Comparison of ENCODE assay signal across 9 mouse cellular contexts in the genomic region with DNA sequence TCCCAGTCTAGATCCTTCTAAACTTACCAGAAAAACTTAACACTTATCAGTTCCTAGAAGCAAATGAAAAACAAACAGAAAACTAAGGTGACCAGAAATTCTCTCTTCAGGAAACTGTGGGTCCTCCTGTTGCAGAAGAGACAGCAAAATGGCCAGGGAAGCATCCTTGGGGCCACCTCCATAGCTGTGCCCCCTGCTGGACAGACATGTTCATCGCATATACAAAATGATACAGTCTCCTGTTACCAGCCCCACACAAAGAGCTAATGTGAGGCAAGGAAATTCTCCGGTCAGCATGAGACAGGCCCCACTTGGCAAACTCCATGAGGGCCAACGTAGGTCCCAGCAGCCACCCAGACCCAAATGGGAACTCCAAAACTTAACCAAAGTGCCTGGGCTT.
DNase-seq lines count a peak whose midpoint lies in the region; ATAC-seq and TF ChIP-seq lines count a peak whose summit lies in the region.
"Had no signal": no experiment of that assay in that cellular context is flagged by ENCODE, and none has a peak within 500 bp of the region (broad histone marks: within the 10 kb centered on the region; RNA-seq: fewer than 3 reads in every experiment).

No protein-coding gene starts in this region.

- no peaks in the 10 kb centered on the region for H3K4me1 ChIP-seq in forebrain, postnatal 0 days (ENCODE audit: insufficient read depth)
- no peaks in the 10 kb centered on the region for H3K4me1 ChIP-seq in forebrain, embryonic 15.5 days
- H3K4me1 ChIP-seq in midbrain, embryonic 14.5 days (ENCODE audit: control insufficient read depth, insufficient read depth, low read length): no peaks in the 10 kb centered on the region
- no peaks in the 10 kb centered on the region for H3K4me1 ChIP-seq in midbrain, embryonic 13.5 days (replicated peaks)

- no peak overlapping the region for H3K4me3 ChIP-seq in forebrain, postnatal 0 days (ENCODE audit: low read depth, low read length)
- no peak overlapping the region for H3K4me3 ChIP-seq in forebrain, embryonic 15.5 days
- H3K4me3 ChIP-seq in midbrain, embryonic 14.5 days (replicated peaks; ENCODE audit: low read depth, low read length): no peak overlapping the region
- no peak overlapping the region for H3K4me3 ChIP-seq in midbrain, embryonic 13.5 days (replicated peaks)

- H3K9ac ChIP-seq in forebrain, postnatal 0 days: no peak overlapping the region
- H3K9ac ChIP-seq in forebrain, embryonic 15.5 days (replicated peaks): no peak overlapping the region
- no peak overlapping the region for H3K9ac ChIP-seq in midbrain, embryonic 14.5 days (replicated peaks; ENCODE audit: low read length)
- H3K9ac ChIP-seq in midbrain, embryonic 13.5 days (replicated peaks): no peak overlapping the region

- ATAC-seq in forebrain, postnatal 0 days: no peak
- ATAC-seq in forebrain, embryonic 15.5 days (replicated peaks): no peak
- no peak for ATAC-seq in midbrain, embryonic 14.5 days (ENCODE audit: low FRiP score, low TSS enrichment)
- ATAC-seq in midbrain, embryonic 13.5 days: no peak

- peak; percentile 43 for TF ChIP-seq CTCF in forebrain, postnatal 0 days (IDR thresholded peaks at IDR 0.05; ENCODE audit: low read depth)

- DNase-seq in forebrain, postnatal 0 days: no peak
- peak; percentile 46 for DNase-seq in midbrain, embryonic 14.5 days
- peak; percentile 35 for DNase-seq in embryo, embryonic 9.5 days (ENCODE audit: extremely low spot score)
- DNase-seq in thymus, postnatal 36 days: peak; percentile 9 to 12
- no peak for DNase-seq in right cerebral cortex, postnatal 25 days
- no peak for DNase-seq in urinary bladder, adult 2 months (ENCODE audit: low spot score)

- 33% methylated on average over 3 of the region's 3 CpGs for WGBS in forebrain, postnatal 0 days
- WGBS in forebrain, embryonic 15.5 days: 43% methylated on average over 3 of the region's 3 CpGs
- 45% methylated on average over 3 of the region's 3 CpGs for WGBS in midbrain, embryonic 14.5 days
- 43% methylated on average over 3 of the region's 3 CpGs for WGBS in midbrain, embryonic 13.5 days

- no peaks in the 10 kb centered on the region for H3K36me3 ChIP-seq in forebrain, postnatal 0 days (ENCODE audit: insufficient read depth)
- no peaks in the 10 kb centered on the region for H3K36me3 ChIP-seq in forebrain, embryonic 15.5 days
- H3K36me3 ChIP-seq in midbrain, embryonic 14.5 days (ENCODE audit: control insufficient read depth, insufficient read depth, low read length): no peaks in the 10 kb centered on the region
- no peaks in the 10 kb centered on the region for H3K36me3 ChIP-seq in midbrain, embryonic 13.5 days

- H3K27me3 ChIP-seq in forebrain, postnatal 0 days (ENCODE audit: insufficient read depth, low read length): no peaks in the 10 kb centered on the region
- H3K27me3 ChIP-seq in forebrain, embryonic 15.5 days: no peaks in the 10 kb centered on the region
- no peaks in the 10 kb centered on the region for H3K27me3 ChIP-seq in midbrain, embryonic 14.5 days (ENCODE audit: control insufficient read depth, insufficient read depth, low read length)
- H3K27me3 ChIP-seq in midbrain, embryonic 13.5 days: no peaks in the 10 kb centered on the region

- no peaks in the 10 kb centered on the region for H3K9me3 ChIP-seq in forebrain, postnatal 0 days (ENCODE audit: low read length)
- no peaks in the 10 kb centered on the region for H3K9me3 ChIP-seq in forebrain, embryonic 15.5 days
- no peaks in the 10 kb centered on the region for H3K9me3 ChIP-seq in midbrain, embryonic 14.5 days (ENCODE audit: control insufficient read depth, low read length)
- no peaks in the 10 kb centered on the region for H3K9me3 ChIP-seq in midbrain, embryonic 13.5 days

- H3K27ac ChIP-seq in forebrain, postnatal 0 days (ENCODE audit: low read depth, low read length): no peak overlapping the region
- no peak overlapping the region for H3K27ac ChIP-seq in forebrain, embryonic 15.5 days (replicated peaks)
- H3K27ac ChIP-seq in midbrain, embryonic 14.5 days (replicated peaks; ENCODE audit: low read depth, low read length): no peak overlapping the region
- H3K27ac ChIP-seq in midbrain, embryonic 13.5 days: no peak overlapping the region
- H3K27ac ChIP-seq: macrophage had no signal

- H3K4me2 ChIP-seq in forebrain, postnatal 0 days (ENCODE audit: low read depth): no peak overlapping the region
- H3K4me2 ChIP-seq in forebrain, embryonic 15.5 days (replicated peaks): no peak overlapping the region
- no peak overlapping the region for H3K4me2 ChIP-seq in midbrain, embryonic 14.5 days (ENCODE audit: low read length)
- no peak overlapping the region for H3K4me2 ChIP-seq in midbrain, embryonic 13.5 days (replicated peaks)

Comparison
In these comparisons a context has a peak if more than half of its experiments do, and no peak if none do; other contexts are left out.
1. DNase-seq: peak in midbrain, embryonic 14.5 days (single experiment), embryo, embryonic 9.5 days (single experiment) and thymus, postnatal 36 days (2 of 2); none in forebrain, postnatal 0 days (single experiment), right cerebral cortex, postnatal 25 days (single experiment) and urinary bladder, adult 2 months (single experiment).